Mouse (Mus musculus): ENCODE results near the gene Zfp239. TPM values are rescaled to one million over a fixed set of nuclear protein-coding genes. Genes with fewer than 3 reads are reported as not detected.

Gene Zfp239
- polyA plus RNA-seq, 1 experiment from 2014 or later = 6.8 TPM

- ATAC-seq (replicated peaks; ENCODE audit: low FRiP score, low TSS enrichment, low read depth) (no peak), DNase-seq (ENCODE audit: low spot score) (no peak)
- no peak within 1 kb of the TSS for H3K4me2 ChIP-seq (ENCODE audit: low read length)
- H3K9ac ChIP-seq (ENCODE audit: low read length) = no peak within 1 kb of the TSS
- no peaks in the 10 kb centered on the region for H3K27me3 ChIP-seq (replicated peaks; ENCODE audit: control insufficient read depth, insufficient read depth, low read length)
- H3K4me3 ChIP-seq (ENCODE audit: low read depth, low read length) = no peak within 1 kb of the TSS
- WGBS = 79% methylated on average over 17 of the region's 17 CpGs
- no peaks in the 10 kb centered on the region for H3K4me1 ChIP-seq (replicated peaks; ENCODE audit: control insufficient read depth, insufficient read depth, low read length)
- no peak within 1 kb of the TSS for H3K27ac ChIP-seq (ENCODE audit: low read depth)
- H3K9me3 ChIP-seq (ENCODE audit: control insufficient read depth, low read length) = no peaks in the 10 kb centered on the region
- no peaks in the 10 kb centered on the region for H3K36me3 ChIP-seq (ENCODE audit: control insufficient read depth, insufficient read depth, low read length)
Observed at GRCm38 (mm10) chr6:117900126-117901080, 38.5 kb downstream of the Zfp239 start, which contains the start of gene Hnrnpf. Gene Hnrnpf (plus strand): TSS chr6:117900324.

GRCm38 (mm10) chr6:117901510-117902402 is 39.9 kb downstream of the Zfp239 start:
- Histone ChIP-seq H3K4me1 (replicated peaks; ENCODE audit: control insufficient read depth, insufficient read depth, low read length) (no peaks in the 10 kb centered on the region), H3K36me3 (ENCODE audit: control insufficient read depth, insufficient read depth, low read length) (no peaks in the 10 kb centered on the region), H3K4me2 (ENCODE audit: low read length) (no peak overlapping the region), H3K4me3 (ENCODE audit: low read depth, low read length) (no peak overlapping the region), H3K9me3 (ENCODE audit: control insufficient read depth, low read length) (no peaks in the 10 kb centered on the region), H3K9ac (ENCODE audit: low read length) (no peak overlapping the region), H3K27ac (ENCODE audit: low read depth) (no peak overlapping the region), H3K27me3 (replicated peaks; ENCODE audit: control insufficient read depth, insufficient read depth, low read length) (no peaks in the 10 kb centered on the region)
- WGBS = 72% methylated on average over 9 of the region's 9 CpGs
- DNase-seq (ENCODE audit: low spot score) (no peak), ATAC-seq (replicated peaks; ENCODE audit: low FRiP score, low TSS enrichment, low read depth) (no peak)

DNA sequence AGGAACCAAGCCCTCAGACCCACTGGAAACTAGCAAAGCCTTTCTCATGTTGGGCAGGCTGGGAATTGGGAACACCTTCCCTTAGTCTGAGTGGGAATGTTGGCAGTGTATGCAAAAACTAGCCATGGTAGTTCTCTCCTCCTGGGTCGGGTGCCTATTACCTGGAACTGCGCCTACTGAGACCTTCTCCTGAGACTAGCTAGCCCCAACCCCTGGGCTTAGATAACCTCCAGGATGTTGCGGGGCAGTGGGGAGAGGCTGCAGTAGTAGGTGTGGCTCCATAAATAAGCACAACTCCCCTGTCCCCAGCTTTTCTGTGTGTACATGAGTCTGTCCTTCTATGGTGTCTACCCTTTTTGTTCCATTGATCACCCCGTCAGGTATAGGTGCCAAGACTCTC is 40.7 kb downstream of the Zfp239 start:
- Histone ChIP-seq H3K4me3 (ENCODE audit: low read depth, low read length) (no peak overlapping the region), H3K9me3 (ENCODE audit: control insufficient read depth, low read length) (no peaks in the 10 kb centered on the region), H3K27ac (ENCODE audit: low read depth) (no peak overlapping the region), H3K4me1 (replicated peaks; ENCODE audit: control insufficient read depth, insufficient read depth, low read length) (no peaks in the 10 kb centered on the region), H3K27me3 (replicated peaks; ENCODE audit: control insufficient read depth, insufficient read depth, low read length) (no peaks in the 10 kb centered on the region), H3K9ac (ENCODE audit: low read length) (no peak overlapping the region), H3K4me2 (ENCODE audit: low read length) (no peak overlapping the region), H3K36me3 (ENCODE audit: control insufficient read depth, insufficient read depth, low read length) (no peaks in the 10 kb centered on the region)
- no peak for DNase-seq (ENCODE audit: low spot score)
- ATAC-seq (replicated peaks; ENCODE audit: low FRiP score, low TSS enrichment, low read depth) = no peak
- WGBS = 89% methylated on average over 4 of the region's 4 CpGs

DNA sequence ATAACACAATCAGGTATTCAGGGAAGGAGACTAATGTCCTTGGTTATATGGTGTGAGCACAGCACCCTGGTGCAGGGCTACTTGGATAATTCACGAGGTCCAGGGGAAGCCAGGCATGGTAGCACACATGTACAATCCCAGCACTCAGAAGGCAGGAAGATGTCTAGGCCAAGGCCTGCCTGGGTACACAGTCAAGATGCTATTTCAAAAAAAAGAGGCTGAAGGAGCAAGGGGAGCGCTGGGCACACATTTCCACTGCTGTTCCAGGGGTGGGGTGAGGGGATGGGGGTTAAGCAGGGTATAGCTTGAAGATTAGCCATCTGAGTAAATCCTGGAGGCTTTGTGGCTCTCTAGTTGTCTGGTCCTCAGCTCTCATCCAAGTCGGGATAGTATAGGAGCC is 41.9 kb downstream of the Zfp239 start:
- H3K4me3 ChIP-seq (ENCODE audit: low read depth, low read length) = no peak overlapping the region
- H3K9ac ChIP-seq (ENCODE audit: low read length) = no peak overlapping the region
- no peaks in the 10 kb centered on the region for H3K9me3 ChIP-seq (ENCODE audit: control insufficient read depth, low read length)
- no peaks in the 10 kb centered on the region for H3K36me3 ChIP-seq (ENCODE audit: control insufficient read depth, insufficient read depth, low read length)
- no peak overlapping the region for H3K27ac ChIP-seq (ENCODE audit: low read depth)
- ATAC-seq (replicated peaks; ENCODE audit: low FRiP score, low TSS enrichment, low read depth) (no peak), DNase-seq (ENCODE audit: low spot score) (no peak)
- WGBS = 74% methylated on average over 3 of the region's 3 CpGs
- H3K27me3 ChIP-seq (replicated peaks; ENCODE audit: control insufficient read depth, insufficient read depth, low read length) = no peaks in the 10 kb centered on the region
- no peak overlapping the region for H3K4me2 ChIP-seq (ENCODE audit: low read length)
- peaks cover 4% of the 10 kb centered on the region; the same call in 1 of the 2 replicates for H3K4me1 ChIP-seq (replicated peaks; ENCODE audit: control insufficient read depth, insufficient read depth, low read length)

- Histone ChIP-seq H3K27ac (ENCODE audit: low read depth) (peak overlapping the region; percentile 88), H3K4me1 (replicated peaks; ENCODE audit: control insufficient read depth, insufficient read depth, low read length) (peaks cover 19% of the 10 kb centered on the region), H3K9me3 (ENCODE audit: control insufficient read depth, low read length) (no peaks in the 10 kb centered on the region), H3K27me3 (replicated peaks; ENCODE audit: control insufficient read depth, insufficient read depth, low read length) (no peaks in the 10 kb centered on the region), H3K4me3 (ENCODE audit: low read depth, low read length) (peak overlapping the region; percentile 54), H3K36me3 (ENCODE audit: control insufficient read depth, insufficient read depth, low read length) (no peaks in the 10 kb centered on the region), H3K9ac (ENCODE audit: low read length) (peak overlapping the region; percentile 67), H3K4me2 (ENCODE audit: low read length) (peak overlapping the region; percentile 54)
- WGBS = 17% methylated on average over 4 of the region's 4 CpGs
- no peak for ATAC-seq (replicated peaks; ENCODE audit: low FRiP score, low TSS enrichment, low read depth)
- no peak for DNase-seq (ENCODE audit: low spot score)
Observed at GRCm38 (mm10) chr6:117905260-117905930, 43.5 kb downstream of the Zfp239 start.

DNA sequence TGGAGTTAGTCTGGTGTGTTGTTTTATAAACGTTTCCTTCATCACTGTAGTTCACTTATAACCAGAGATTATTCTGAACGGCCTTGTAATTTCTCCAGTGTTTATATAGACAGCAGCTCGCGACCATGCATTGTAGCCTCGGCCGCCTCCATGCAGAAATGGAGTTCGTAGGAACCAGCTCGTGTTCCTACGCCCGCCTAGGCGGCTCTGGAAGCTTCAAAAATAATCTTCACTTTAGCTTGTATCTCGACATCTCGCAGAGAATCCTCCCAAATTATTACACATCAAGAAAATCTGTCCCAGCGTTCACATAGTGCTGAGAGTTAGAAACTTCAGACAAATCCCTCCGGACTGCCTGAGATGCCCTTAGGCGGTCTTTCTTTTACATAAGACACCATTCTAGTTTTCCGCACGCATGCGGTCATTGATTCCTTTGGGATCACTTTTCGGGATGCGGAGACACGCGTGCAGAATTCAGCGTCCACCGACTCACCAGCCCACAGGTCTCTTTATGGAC is 44.2 kb downstream of the Zfp239 start:
- peak; percentile 85 for DNase-seq (ENCODE audit: low spot score)

DNA sequence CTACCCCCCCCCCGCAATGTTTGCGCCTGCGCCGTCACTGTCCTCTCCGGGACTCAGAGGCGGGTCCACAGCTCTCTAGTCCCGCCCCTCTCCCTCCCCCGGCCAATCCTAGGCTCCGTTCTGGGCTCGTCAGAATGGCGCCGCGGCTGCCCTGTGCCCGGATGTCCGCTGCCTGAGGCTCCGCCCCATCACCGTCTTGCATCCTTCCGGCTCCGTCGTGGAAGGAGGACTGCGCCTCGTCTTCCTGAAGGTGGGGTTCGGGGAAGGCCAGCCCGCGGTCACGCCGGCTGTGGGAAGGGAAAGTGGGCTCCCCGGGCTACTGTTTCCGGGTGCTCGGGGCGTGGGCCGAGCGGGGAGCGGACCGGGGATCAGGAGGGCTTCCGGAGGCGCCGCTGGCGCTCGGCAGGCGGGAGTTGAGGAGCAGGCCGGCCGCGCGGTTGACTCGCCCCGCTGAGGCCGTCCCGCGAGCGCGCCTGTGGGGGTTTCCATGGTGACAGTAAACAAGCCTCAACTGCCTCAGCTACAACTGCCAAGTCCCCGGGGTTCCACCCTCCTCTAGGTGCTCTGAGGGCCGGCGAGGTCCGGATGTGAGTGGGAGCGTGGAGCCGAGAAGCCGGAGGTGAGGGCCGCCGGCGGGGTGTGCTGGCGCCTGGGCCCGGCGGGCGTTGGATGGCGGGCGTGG is 44.8 kb downstream of the Zfp239 start:
- Histone ChIP-seq H3K27me3 (replicated peaks; ENCODE audit: control insufficient read depth, insufficient read depth, low read length) (no peaks in the 10 kb centered on the region), H3K4me2 (ENCODE audit: low read length) (peak overlapping the region; percentile 73), H3K9ac (ENCODE audit: low read length) (peak overlapping the region; percentile 98), H3K4me3 (ENCODE audit: low read depth, low read length) (peak overlapping the region; percentile 82), H3K36me3 (ENCODE audit: control insufficient read depth, insufficient read depth, low read length) (no peaks in the 10 kb centered on the region), H3K27ac (ENCODE audit: low read depth) (peak overlapping the region; percentile 96), H3K4me1 (replicated peaks; ENCODE audit: control insufficient read depth, insufficient read depth, low read length) (peaks cover 19% of the 10 kb centered on the region), H3K9me3 (ENCODE audit: control insufficient read depth, low read length) (no peaks in the 10 kb centered on the region)
- peak; percentile 98 for DNase-seq (ENCODE audit: low spot score)
- under 1% methylated on average over 55 of the region's 68 CpGs for WGBS
- ATAC-seq (replicated peaks; ENCODE audit: low FRiP score, low TSS enrichment, low read depth) = peak; percentile 94

More for the DNA sequence above, 44.2 kb downstream of the Zfp239 start:
- WGBS = under 1% methylated on average over 25 of the region's 25 CpGs
- Histone ChIP-seq H3K9me3 (ENCODE audit: control insufficient read depth, low read length) (no peaks in the 10 kb centered on the region), H3K9ac (ENCODE audit: low read length) (peak overlapping the region; percentile 67), H3K27ac (ENCODE audit: low read depth) (peak overlapping the region; percentile 88), H3K4me1 (replicated peaks; ENCODE audit: control insufficient read depth, insufficient read depth, low read length) (peaks cover 19% of the 10 kb centered on the region), H3K4me2 (ENCODE audit: low read length) (peak overlapping the region; percentile 54), H3K27me3 (replicated peaks; ENCODE audit: control insufficient read depth, insufficient read depth, low read length) (no peaks in the 10 kb centered on the region), H3K4me3 (ENCODE audit: low read depth, low read length) (peak overlapping the region; percentile 54), H3K36me3 (ENCODE audit: control insufficient read depth, insufficient read depth, low read length) (no peaks in the 10 kb centered on the region)
- no peak; the same call in 1 of the 2 replicates for ATAC-seq (replicated peaks; ENCODE audit: low FRiP score, low TSS enrichment, low read depth)

Data from intestine, embryonic 14.5 days (tissue).